Mouse (Mus musculus) G1E-ER4 (cell line): ENCODE results near the gene 2610528A11Rik. TPM values are rescaled to one million over a fixed set of nuclear protein-coding genes. Genes with fewer than 3 reads are reported as not detected.

Experiments
- GATA1 ChIP-seq: IDR thresholded peaks from one replicate; pipeline ENCODE4 v1.8.0; 2012; ENCODE audit warnings: low read length, inconsistent platforms
- polyA plus RNA-seq: library from polyadenylated mRNA; stranded (reverse); fragments of >175 nt; gene quantifications from 2 replicates; pipeline ENCODE4 v1.2.3, GENCODE M21; 2012

The 2610528A11Rik gene
- not detected in 2 replicates for polyA plus RNA-seq

- TF ChIP-seq GATA1: no peak
Observed at GRCm38 (mm10) chr14:37113922-37114321, at the start of gene 2610528A11Rik. Gene 2610528A11Rik, minus strand, starts transcription at chr14:37114022.

- TF ChIP-seq GATA1: no peak
Observed at GRCm38 (mm10) chr14:37163277-37163956, 49.6 kb upstream of the 2610528A11Rik start.

GRCm38 (mm10) chr14:37154391-37154790 lies 40.6 kb upstream of the 2610528A11Rik start:
- TF ChIP-seq GATA1: no peak

GRCm38 (mm10) chr14:37139051-37139710 lies 25.4 kb upstream of the 2610528A11Rik start:
- TF ChIP-seq GATA1: no peak

- no peak for TF ChIP-seq GATA1
Observed at GRCm38 (mm10) chr14:37136110-37136509, 22.3 kb upstream of the 2610528A11Rik start.

GRCm38 (mm10) chr14:37135671-37136070 lies 21.8 kb upstream of the 2610528A11Rik start:
- no peak for TF ChIP-seq GATA1

GRCm38 (mm10) chr14:37135127-37135593 lies 21.3 kb upstream of the 2610528A11Rik start, which contains the start of gene Ghitm:
Gene Ghitm, minus strand, starts transcription at chr14:37135272.
- no peak for TF ChIP-seq GATA1

- no peak for TF ChIP-seq GATA1
Observed at GRCm38 (mm10) chr14:37134304-37135126, 20.7 kb upstream of the 2610528A11Rik start.

- TF ChIP-seq GATA1: no peak
Observed at GRCm38 (mm10) chr14:37127652-37128051, 13.8 kb upstream of the 2610528A11Rik start.

GRCm38 (mm10) chr14:37119233-37119632 lies 5.4 kb upstream of the 2610528A11Rik start:
- TF ChIP-seq GATA1: no peak

- no peak for TF ChIP-seq GATA1
Observed at GRCm38 (mm10) chr14:37112931-37113330, 891 bp downstream of the 2610528A11Rik start.

GRCm38 (mm10) chr14:37111371-37111770 lies 2.5 kb downstream of the 2610528A11Rik start:
- no peak for TF ChIP-seq GATA1

- TF ChIP-seq GATA1: no peak
Observed at GRCm38 (mm10) chr14:37110456-37110855, 3.4 kb downstream of the 2610528A11Rik start.

GRCm38 (mm10) chr14:37109975-37110374 lies 3.8 kb downstream of the 2610528A11Rik start:
- no peak for TF ChIP-seq GATA1

- no peak for TF ChIP-seq GATA1
Observed at GRCm38 (mm10) chr14:37109460-37109859, 4.4 kb downstream of the 2610528A11Rik start.

- no peak for TF ChIP-seq GATA1
Observed at GRCm38 (mm10) chr14:37105846-37106245, 8.0 kb downstream of the 2610528A11Rik start.
